Mouse (Mus musculus) thymus, adult 2 months (tissue): Measurements from ENCODE around the gene Wdr5.

Source experiments
- CTCF ChIP-seq: fragments of 200-500 bp; IDR thresholded peaks from 2 replicates; pipeline ENCODE4 v1.5.1; 2012; ENCODE audit warnings: mild to moderate bottlenecking, control low read depth, low read length, moderate library complexity, borderline replicate concordance; ENCODE audit not compliant: control insufficient read depth, poor library complexity, insufficient read depth; ENCODE audit errors: extremely low read depth
- POLR2A ChIP-seq: fragments of 200-500 bp; IDR thresholded peaks from 2 replicates; pipeline ENCODE4 v1.6.1; 2012; ENCODE audit warnings: mild to moderate bottlenecking, low read length, control low read depth, moderate library complexity; ENCODE audit not compliant: control insufficient read depth, poor library complexity, insufficient read depth; ENCODE audit errors: extremely low read depth

DNA sequence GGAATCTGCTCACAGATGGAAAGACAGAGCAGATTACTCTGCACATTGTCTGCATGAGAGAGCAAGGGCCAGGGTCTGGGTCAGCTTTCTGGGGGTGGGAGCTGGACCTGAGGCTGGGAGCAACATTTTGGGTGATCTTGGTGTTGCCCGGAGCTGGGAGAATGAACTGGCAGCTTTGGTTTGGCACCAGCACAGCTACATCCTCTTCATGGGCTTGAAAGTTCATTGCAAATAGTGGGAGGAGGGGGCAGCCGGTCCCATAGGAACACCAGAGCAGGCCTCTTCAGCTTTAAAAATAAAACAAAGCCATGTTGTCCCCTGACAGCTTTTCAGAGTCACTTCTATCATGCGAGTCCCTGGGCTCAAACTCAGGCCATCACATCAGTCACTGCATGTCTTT is 26.3 kb downstream of the Wdr5 start:
- TF ChIP-seq POLR2A, result no peak
- no peak for TF ChIP-seq CTCF
